Mouse (Mus musculus) frontal cortex, adult (tissue): ENCODE data around the gene Il1rn.

ENCODE experiments used
- ATAC-seq: cut with Nextera tagmentation; 2 replicates; pipeline ENCODE4 v1.9.2; 2017; ENCODE audit warnings: mild to moderate bottlenecking, moderate library complexity, mixed read lengths; ENCODE audit not compliant: low TSS enrichment

Il1rn gene

GRCm38 (mm10) chr2:24336545-24336944 lies at the start of gene Il1rn:
Il1rn (plus strand) TSS chr2:24336853.
- ATAC-seq = no peak

GRCm38 (mm10) chr2:24290896-24291295 lies 45.8 kb upstream of the Il1rn start, which contains the start of gene Il1f10:
Il1f10 (plus strand) TSS chr2:24291196.
- ATAC-seq = no peak

GRCm38 (mm10) chr2:24294616-24295015 lies 42.0 kb upstream of the Il1rn start:
- ATAC-seq = no peak

GRCm38 (mm10) chr2:24296837-24297236 lies 39.8 kb upstream of the Il1rn start:
- ATAC-seq = peak; percentile 65

GRCm38 (mm10) chr2:24311302-24312001 lies 25.2 kb upstream of the Il1rn start:
- ATAC-seq = no peak

GRCm38 (mm10) chr2:24316919-24317318 lies 19.7 kb upstream of the Il1rn start:
- ATAC-seq = no peak

- no peak for ATAC-seq
These were observed 18.6 kb upstream of the Il1rn start for GRCm38 (mm10) chr2:24317919-24318598.

- ATAC-seq = no peak
These were observed 1.3 kb upstream of the Il1rn start for GRCm38 (mm10) chr2:24335333-24335732.

GRCm38 (mm10) chr2:24341395-24341885 lies 4.8 kb downstream of the Il1rn start:
- no peak for ATAC-seq

- ATAC-seq = no peak
These were observed 8.0 kb downstream of the Il1rn start for GRCm38 (mm10) chr2:24344619-24345018.

GRCm38 (mm10) chr2:24345056-24345455 lies 8.4 kb downstream of the Il1rn start:
- no peak for ATAC-seq

- no peak for ATAC-seq
These were observed 11.3 kb downstream of the Il1rn start for GRCm38 (mm10) chr2:24347926-24348325.

GRCm38 (mm10) chr2:24351159-24351558 lies 14.5 kb downstream of the Il1rn start:
- no peak for ATAC-seq

GRCm38 (mm10) chr2:24353042-24353441 lies 16.4 kb downstream of the Il1rn start:
- no peak for ATAC-seq

GRCm38 (mm10) chr2:24357642-24358041 lies 21.0 kb downstream of the Il1rn start:
- no peak for ATAC-seq

GRCm38 (mm10) chr2:24359347-24359746 lies 22.7 kb downstream of the Il1rn start:
- ATAC-seq = no peak

- ATAC-seq = no peak
These were observed 27.2 kb downstream of the Il1rn start for GRCm38 (mm10) chr2:24363818-24364217.

GRCm38 (mm10) chr2:24366214-24366975 lies 29.7 kb downstream of the Il1rn start:
- no peak for ATAC-seq

- peak; percentile 41 for ATAC-seq
These were observed 30.6 kb downstream of the Il1rn start, which contains the start of gene Psd4 for GRCm38 (mm10) chr2:24367030-24367894. Psd4 (plus strand) TSS chr2:24367580.

GRCm38 (mm10) chr2:24367895-24368261 lies 31.2 kb downstream of the Il1rn start:
- no peak for ATAC-seq

GRCm38 (mm10) chr2:24378747-24379450 lies 42.2 kb downstream of the Il1rn start:
- no peak for ATAC-seq
